Mouse (Mus musculus) MEL (cell line): Measurements from ENCODE around the gene Sp6. TPM values are rescaled to one million over a fixed set of nuclear protein-coding genes. Genes with fewer than 3 reads are reported as not detected.

Experiments used
- DNase-seq: peaks from one replicate; pipeline ENCODE4 v3.0.0; 2011; ENCODE audit warnings: low read depth, low spot score
- H3K27ac ChIP-seq: 2 replicates; pipeline ENCODE4 v1.5.1; 2012; ENCODE audit warnings: low read depth, mild to moderate bottlenecking, control low read depth, low read length, moderate library complexity; ENCODE audit not compliant: control insufficient read depth
- H3K27me3 ChIP-seq, 2 experiments: fragments of 150-350 bp in 1 of 2; sonication (generic) in 1 of 2; 2 replicates each; pipeline ENCODE4 v1.6.1; 2012; ENCODE audit warnings: low read length in 2 of 2, mild to moderate bottlenecking in 2 of 2, improper control_type of control experiment in 1 of 2, moderate library complexity in 1 of 2; ENCODE audit not compliant: insufficient read depth in 2 of 2, control insufficient read depth in 1 of 2
- H3K36me3 ChIP-seq, 2 experiments: 2 replicates each; pipeline ENCODE4 v1.6.1; 2012 to 2014; ENCODE audit warnings: low read length in 2 of 2, improper control_type of control experiment in 1 of 2, inconsistent platforms in 1 of 2, mild to moderate bottlenecking in 1 of 2; ENCODE audit not compliant: insufficient read depth in 2 of 2, control insufficient read depth in 1 of 2
- H3K4me1 ChIP-seq, 2 experiments: fragments of 150-350 bp in 1 of 2; sonication (generic) in 1 of 2; 2 replicates each; pipeline ENCODE4 v1.6.1; 2012; ENCODE audit warnings: low read length in 2 of 2, improper control_type of control experiment in 1 of 2, mild to moderate bottlenecking in 1 of 2; ENCODE audit not compliant: insufficient read depth in 2 of 2, control insufficient read depth in 1 of 2
- H3K4me3 ChIP-seq, 2 experiments: fragments of 150-350 bp in 1 of 2; sonication (generic) in 1 of 2; 2 replicates each; pipeline ENCODE4 v1.5.1; 2012; ENCODE audit warnings: low read depth in 2 of 2, low read length in 2 of 2, mild to moderate bottlenecking in 2 of 2, moderate library complexity in 2 of 2, control low read depth in 1 of 2, improper control_type of control experiment in 1 of 2; ENCODE audit not compliant: control insufficient read depth in 1 of 2, insufficient read depth in 1 of 2
- H3K79me2 ChIP-seq: 2 replicates; pipeline ENCODE4 v1.6.1; 2012; ENCODE audit warnings: mild to moderate bottlenecking, low read length, moderate library complexity; ENCODE audit not compliant: control insufficient read depth, poor library complexity, insufficient read depth
- H3K9ac ChIP-seq: 2 replicates; pipeline ENCODE4 v1.6.1; 2012; ENCODE audit warnings: low read depth, mild to moderate bottlenecking, control low read depth, low read length, moderate library complexity; ENCODE audit not compliant: control insufficient read depth, poor library complexity, severe bottlenecking
- H3K9me3 ChIP-seq: fragments of 150-350 bp; sonication (generic); replicated peaks from 2 replicates; pipeline ENCODE4 v1.6.1; 2012; ENCODE audit warnings: mild to moderate bottlenecking, low read length, improper control_type of control experiment, moderate library complexity; ENCODE audit not compliant: insufficient read depth
- BHLHE40 ChIP-seq: IDR thresholded peaks from 2 replicates; pipeline ENCODE4 v1.6.1; 2012; ENCODE audit warnings: low read depth, mild to moderate bottlenecking, inconsistent platforms, low read length, improper control_type of control experiment, borderline replicate concordance
- CHD2 ChIP-seq: IDR thresholded peaks from 2 replicates; pipeline ENCODE4 v1.6.1; 2011; ENCODE audit warnings: low read length, improper control_type of control experiment
- CTCF ChIP-seq, 3 experiments: IDR thresholded peaks in 2 of 3; conservative IDR thresholded peaks in 1 of 3; 2 replicates each; pipeline ENCODE4 v1.5.1; 2011 to 2012; ENCODE audit warnings: low read length in 3 of 3, low read depth in 2 of 3, mild to moderate bottlenecking in 2 of 3, improper control_type of control experiment in 1 of 3, inconsistent platforms in 1 of 3, mixed read lengths in 1 of 3, moderate library complexity in 1 of 3; ENCODE audit not compliant: control insufficient read depth in 1 of 3, insufficient read depth in 1 of 3, poor library complexity in 1 of 3, severe bottlenecking in 1 of 3
- EP300 ChIP-seq, 2 experiments: IDR thresholded peaks; 2 replicates each; pipeline ENCODE4 v1.6.1; 2011; ENCODE audit warnings: improper control_type of control experiment in 2 of 2, low read length in 2 of 2, low read depth in 1 of 2, mild to moderate bottlenecking in 1 of 2
- ETS1 ChIP-seq: IDR thresholded peaks from 2 replicates; pipeline ENCODE4 v1.6.1; 2012; ENCODE audit warnings: low read depth, mild to moderate bottlenecking, inconsistent platforms, low read length, improper control_type of control experiment, moderate library complexity
- GATA1 ChIP-seq: IDR thresholded peaks from 2 replicates; pipeline ENCODE4 v1.6.1; 2011; ENCODE audit warnings: low read depth, low read length, improper control_type of control experiment
- HCFC1 ChIP-seq: IDR thresholded peaks from 2 replicates; pipeline ENCODE4 v1.6.1; 2012; ENCODE audit warnings: low read depth, mild to moderate bottlenecking, inconsistent platforms, low read length, improper control_type of control experiment, moderate library complexity
- KAT2A ChIP-seq: conservative IDR thresholded peaks from 2 replicates; pipeline ENCODE4 v1.6.1; 2012; ENCODE audit warnings: low read depth, low read length, improper control_type of control experiment, inconsistent platforms
- MAFK ChIP-seq: IDR thresholded peaks from 2 replicates; pipeline ENCODE4 v1.6.1; 2011; ENCODE audit warnings: low read depth, mild to moderate bottlenecking, low read length, improper control_type of control experiment, borderline replicate concordance
- MAZ ChIP-seq: IDR thresholded peaks from 2 replicates; pipeline ENCODE4 v1.6.1; 2012; ENCODE audit warnings: low read depth, mild to moderate bottlenecking, inconsistent platforms, low read length, improper control_type of control experiment
- MEF2A ChIP-seq: IDR thresholded peaks from 2 replicates; pipeline ENCODE4 v1.6.1; 2014; ENCODE audit warnings: low read depth, mild to moderate bottlenecking, inconsistent platforms, low read length, improper control_type of control experiment; ENCODE audit not compliant: poor library complexity, insufficient replicate concordance, severe bottlenecking; ENCODE audit errors: extremely low read depth
- MYB ChIP-seq: IDR thresholded peaks from 2 replicates; pipeline ENCODE4 v1.6.1; 2011; ENCODE audit warnings: mild to moderate bottlenecking, low read depth, low read length, improper control_type of control experiment
- NRF1 ChIP-seq: IDR thresholded peaks from 2 replicates; pipeline ENCODE4 v1.6.1; 2014; ENCODE audit warnings: low read depth, mild to moderate bottlenecking, inconsistent platforms, low read length, improper control_type of control experiment, moderate library complexity; ENCODE audit not compliant: poor library complexity, insufficient read depth, severe bottlenecking
- POLR2A ChIP-seq, 2 experiments: IDR thresholded peaks; 2 replicates each; pipeline ENCODE4 v1.6.1; 2011 to 2012; ENCODE audit warnings: low read length in 2 of 2, mild to moderate bottlenecking in 2 of 2, control low read depth in 1 of 2, improper control_type of control experiment in 1 of 2, low read depth in 1 of 2, moderate library complexity in 1 of 2; ENCODE audit not compliant: control insufficient read depth in 1 of 2, insufficient read depth in 1 of 2, poor library complexity in 1 of 2
- RAD21 ChIP-seq: IDR thresholded peaks from 2 replicates; pipeline ENCODE4 v1.6.1; 2011; ENCODE audit warnings: mild to moderate bottlenecking, low read depth, low read length, improper control_type of control experiment
- SIN3A ChIP-seq: IDR thresholded peaks from 2 replicates; pipeline ENCODE4 v1.6.1; 2012; ENCODE audit warnings: low read length, improper control_type of control experiment, inconsistent platforms
- TCF12 ChIP-seq: IDR thresholded peaks from 2 replicates; pipeline ENCODE4 v1.6.1; 2014; ENCODE audit warnings: low read depth, mild to moderate bottlenecking, inconsistent platforms, low read length, improper control_type of control experiment, moderate library complexity
- UBTF ChIP-seq: IDR thresholded peaks from 2 replicates; pipeline ENCODE4 v1.6.1; 2012; ENCODE audit warnings: low read depth, mild to moderate bottlenecking, inconsistent platforms, low read length, improper control_type of control experiment, moderate library complexity, borderline replicate concordance; ENCODE audit not compliant: insufficient read depth
- ZC3H11A ChIP-seq: IDR thresholded peaks from 2 replicates; pipeline ENCODE4 v1.6.1; 2012; ENCODE audit warnings: low read depth, mild to moderate bottlenecking, inconsistent platforms, low read length, improper control_type of control experiment
- ZKSCAN1 ChIP-seq: IDR thresholded peaks from 2 replicates; pipeline ENCODE4 v1.6.1; 2012; ENCODE audit warnings: low read depth, mild to moderate bottlenecking, inconsistent platforms, low read length, improper control_type of control experiment, moderate library complexity
- ZMIZ1 ChIP-seq: IDR thresholded peaks from 2 replicates; pipeline ENCODE4 v1.6.1; 2012; ENCODE audit warnings: low read depth, mild to moderate bottlenecking, inconsistent platforms, low read length, improper control_type of control experiment, moderate library complexity
- polyA plus RNA-seq, 2 experiments: library from polyadenylated mRNA; stranded (reverse) in 1 of 2; unstranded in 1 of 2; fragments of >175 nt in 1 of 2; fragments of >200 nt in 1 of 2; gene quantifications; 2 replicates each; pipeline versions ENCODE4 v1.2.1 to v1.2.4; 2012; ENCODE audit warnings: low replicate concordance in 2 of 2, low read depth in 1 of 2; ENCODE audit not compliant: insufficient read length in 2 of 2, insufficient read depth in 1 of 2, missing spikeins in 1 of 2
- total RNA-seq: library from RNA; depleted of rRNA; stranded (reverse); fragments of 300-350 nt; gene quantifications from 2 replicates; pipeline ENCODE4 v1.2.3, GENCODE M21; 2012

The Sp6 gene
- total and polyA plus RNA-seq, 3 experiments: 0.04 TPM; not detected in 2

GRCm38 (mm10) chr11:97017696-97018582, 4.7 kb downstream of the Sp6 start:
- no peaks in the 10 kb centered on the region for H3K9me3 ChIP-seq
- no peaks in the 10 kb centered on the region; a peak in 1 of 4 replicates for H3K4me1 ChIP-seq
- H3K9ac ChIP-seq: no peak overlapping the region
- DNase-seq: no peak
- H3K27ac ChIP-seq: no peak overlapping the region
- H3K4me3 ChIP-seq: no peak overlapping the region
- no peaks in the 10 kb centered on the region for H3K79me2 ChIP-seq
- peaks cover 14% of the 10 kb centered on the region in 2 experiments for H3K27me3 ChIP-seq
- H3K36me3 ChIP-seq: no peaks in the 10 kb centered on the region
- TF ChIP-seq TCF12 (no peak), UBTF (no peak), EP300 (IDR thresholded peaks at IDR 0.05; ENCODE audit: low read depth in 1 of 2, low read length in 2 of 2) (no peak), ZKSCAN1 (no peak), NRF1 (no peak), SIN3A (no peak), POLR2A (IDR thresholded peaks at IDR 0.05; ENCODE audit: control insufficient read depth in 1 of 2, insufficient read depth in 1 of 2, low read depth in 1 of 2, low read length in 2 of 2, poor library complexity in 1 of 2) (no peak), RAD21 (no peak), HCFC1 (no peak), MAFK (no peak), ETS1 (no peak), MEF2A (no peak), KAT2A (no peak), CHD2 (no peak), GATA1 (no peak)

- H3K9ac ChIP-seq: no peak overlapping the region
These were observed 5.6 kb downstream of the Sp6 start for GRCm38 (mm10) chr11:97018583-97019344.

More at GRCm38 (mm10) chr11:97018583-97019344, 5.6 kb downstream of the Sp6 start:
- Histone ChIP-seq H3K4me3 (no peak overlapping the region), H3K79me2 (no peaks in the 10 kb centered on the region), H3K27me3 (peaks cover 14% of the 10 kb centered on the region in 2 experiments), H3K4me1 (no peaks in the 10 kb centered on the region; a peak in 1 of 4 replicates), H3K27ac (no peak overlapping the region), H3K9me3 (no peaks in the 10 kb centered on the region), H3K36me3 (no peaks in the 10 kb centered on the region)
- TF ChIP-seq RAD21 (no peak), ZC3H11A (no peak), MAFK (no peak), GATA1 (no peak), BHLHE40 (no peak), CTCF (IDR thresholded peaks at IDR 0.05 in 2 of 3, conservative IDR thresholded peaks at IDR 0.05 in 1 of 3; ENCODE audit: control insufficient read depth in 1 of 3, insufficient read depth in 1 of 3, low read depth in 2 of 3, low read length in 3 of 3, poor library complexity in 1 of 3, severe bottlenecking in 1 of 3) (no peak), ZMIZ1 (no peak), MYB (no peak), MAZ (no peak)
- no peak for DNase-seq
